Mouse (Mus musculus) midbrain, embryonic 14.5 days (tissue): Measurements from ENCODE around the gene Naif1. TPM values are rescaled to one million over a fixed set of nuclear protein-coding genes. Genes with fewer than 3 reads are reported as not detected.

Source experiments
- ATAC-seq: fragments of 200-750 bp; cut with Nextera tagmentation; 2 replicates; pipeline ENCODE4 v1.8.0; 2017; ENCODE audit warnings: moderate number of reproducible peaks, moderate library complexity; ENCODE audit not compliant: low FRiP score, low TSS enrichment
- DNase-seq: peaks from one replicate; pipeline ENCODE4 v3.0.0-alpha.2; 2015
- H3K27ac ChIP-seq: fragments of 300-500 bp; sonication (generic); replicated peaks from 2 replicates; pipeline ENCODE4 v1.5.1; 2014; ENCODE audit warnings: mild to moderate bottlenecking, low read depth, low read length, moderate library complexity
- H3K27me3 ChIP-seq: fragments of 300-500 bp; sonication (generic); 2 replicates; pipeline ENCODE4 v1.6.1; 2014; ENCODE audit warnings: low read length, control low read depth, mixed read lengths; ENCODE audit not compliant: control insufficient read depth, insufficient read depth
- H3K36me3 ChIP-seq: fragments of 300-500 bp; sonication (generic); 2 replicates; pipeline ENCODE4 v1.6.1; 2014; ENCODE audit warnings: low read length, control low read depth; ENCODE audit not compliant: control insufficient read depth, insufficient read depth
- H3K4me1 ChIP-seq: fragments of 300-500 bp; sonication (generic); 2 replicates; pipeline ENCODE4 v1.6.1; 2014; ENCODE audit warnings: mild to moderate bottlenecking, antibody characterized with exemption, low read length, control low read depth; ENCODE audit not compliant: control insufficient read depth, insufficient read depth
- H3K4me2 ChIP-seq: fragments of 300-500 bp; sonication (generic); 2 replicates; pipeline ENCODE4 v1.6.1; 2014; ENCODE audit warnings: mild to moderate bottlenecking, low read length, moderate library complexity
- H3K4me3 ChIP-seq: fragments of 300-500 bp; sonication (generic); replicated peaks from 2 replicates; pipeline ENCODE4 v1.5.1; 2014; ENCODE audit warnings: low read depth, low read length
- H3K9ac ChIP-seq: fragments of 300-500 bp; sonication (generic); replicated peaks from 2 replicates; pipeline ENCODE4 v1.6.1; 2014; ENCODE audit warnings: mild to moderate bottlenecking, low read length, moderate library complexity
- H3K9me3 ChIP-seq: fragments of 300-500 bp; sonication (generic); 2 replicates; pipeline ENCODE4 v1.6.1; 2016; ENCODE audit warnings: low read length, control low read depth, mixed read lengths; ENCODE audit not compliant: control insufficient read depth
- WGBS: fragments of 180-500 bp; shearing (Covaris S2); extraction: QIAGEN DNeasy Blood & Tissue Kit; methylation state at CpG from one replicate; pipeline ENCODE4 v1.1.7; 2014; 5-methylcytosine and 5-hydroxymethylcytosine counted together
- polyA plus RNA-seq: library from polyadenylated mRNA; unstranded; fragments of >200 nt; fragmentation: Nextera tagmentation; extraction: Ambion mirVana; gene quantifications from 2 replicates; pipeline ENCODE4 v1.2.1, GENCODE M21; 2014

Naif1 gene
- polyA plus RNA-seq, 1 experiment from 2014 or later, result 5.6 TPM

DNA sequence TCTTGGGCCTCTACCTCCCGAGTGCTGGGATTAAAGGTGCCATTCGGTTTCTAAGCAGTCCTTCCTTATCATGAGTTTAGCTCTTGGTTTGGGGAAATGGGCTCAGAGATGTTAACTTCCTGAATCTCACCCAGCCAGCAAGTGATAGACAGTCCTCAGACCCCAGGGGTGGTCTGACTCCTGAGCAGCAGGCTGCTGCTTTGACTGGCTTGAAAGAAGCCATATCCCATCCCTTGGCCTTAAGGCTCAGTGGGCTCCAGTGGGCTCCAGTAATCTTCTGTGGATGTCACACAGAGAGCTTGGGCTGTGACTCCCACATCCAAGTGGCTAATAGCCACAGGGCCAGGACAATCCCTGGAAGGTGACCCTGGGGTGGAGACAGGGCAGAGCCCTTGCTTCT lies 44.3 kb downstream of the Naif1 start:
- Histone ChIP-seq H3K4me2 (no peak overlapping the region), H3K27me3 (no peaks in the 10 kb centered on the region), H3K4me1 (no peaks in the 10 kb centered on the region), H3K27ac (no peak overlapping the region), H3K36me3 (no peaks in the 10 kb centered on the region), H3K9ac (no peak overlapping the region), H3K4me3 (no peak overlapping the region), H3K9me3 (no peaks in the 10 kb centered on the region)
- ATAC-seq (no peak), DNase-seq (no peak)
- WGBS, result 69% methylated on average over 2 of the region's 2 CpGs

- DNase-seq (no peak), ATAC-seq (no peak)
- 85% methylated on average over 20 of the region's 20 CpGs for WGBS
Measured at GRCm38 (mm10) chr2:32495185-32495726, 45.0 kb downstream of the Naif1 start.

DNA sequence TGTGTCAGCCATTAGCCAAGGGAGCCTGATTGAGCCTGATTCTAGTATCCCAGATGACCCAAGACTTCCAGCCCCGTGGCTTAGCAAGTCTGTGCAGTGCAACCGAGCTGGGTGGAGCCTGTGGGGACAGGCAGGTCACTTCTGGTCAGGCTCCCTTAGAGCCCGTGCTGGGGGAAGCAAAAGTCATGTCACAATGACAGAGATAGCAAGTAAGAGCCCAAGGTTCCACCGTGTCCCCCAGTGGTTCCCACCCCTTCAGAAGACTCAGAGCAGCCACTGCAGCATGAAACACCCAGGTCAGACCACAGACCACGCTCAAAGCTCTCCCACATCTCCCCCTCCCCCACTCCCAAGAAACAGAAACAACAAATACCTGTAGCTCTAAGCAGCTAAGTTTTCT lies 45.9 kb downstream of the Naif1 start:
- Histone ChIP-seq H3K4me1 (no peaks in the 10 kb centered on the region), H3K9ac (no peak overlapping the region), H3K27me3 (no peaks in the 10 kb centered on the region), H3K27ac (no peak overlapping the region), H3K4me3 (no peak overlapping the region), H3K4me2 (no peak overlapping the region), H3K36me3 (no peaks in the 10 kb centered on the region), H3K9me3 (no peaks in the 10 kb centered on the region)
- WGBS, result 70% methylated on average over 5 of the region's 5 CpGs
- DNase-seq, result no peak
- no peak for ATAC-seq

More at GRCm38 (mm10) chr2:32495185-32495726, 45.0 kb downstream of the Naif1 start:
- Histone ChIP-seq H3K27ac (no peak overlapping the region), H3K36me3 (no peaks in the 10 kb centered on the region), H3K4me3 (no peak overlapping the region), H3K27me3 (no peaks in the 10 kb centered on the region), H3K9ac (no peak overlapping the region), H3K9me3 (no peaks in the 10 kb centered on the region), H3K4me1 (no peaks in the 10 kb centered on the region), H3K4me2 (no peak overlapping the region)

DNA sequence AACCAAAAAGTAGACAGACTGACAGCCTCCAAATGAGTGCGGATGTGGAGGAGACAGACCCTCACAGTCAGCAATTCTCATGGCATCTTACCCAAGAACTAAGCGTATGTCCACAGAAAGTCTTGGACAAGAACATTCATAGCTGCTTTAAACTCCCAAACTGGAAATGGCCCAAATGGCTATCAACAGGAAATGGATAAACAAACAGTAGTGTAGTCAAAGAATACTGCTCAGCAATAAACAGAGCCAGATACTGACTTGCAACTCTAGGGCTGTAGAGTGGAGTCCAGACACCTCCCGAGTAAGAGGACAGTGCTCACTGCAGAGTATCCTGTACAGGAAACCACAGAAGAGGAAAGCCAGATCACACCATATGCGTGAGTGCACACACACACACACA lies 49.1 kb downstream of the Naif1 start:
- no peaks in the 10 kb centered on the region for H3K36me3 ChIP-seq
- DNase-seq, result no peak
- H3K9ac ChIP-seq, result no peak overlapping the region
- H3K27ac ChIP-seq, result no peak overlapping the region
- H3K9me3 ChIP-seq, result no peaks in the 10 kb centered on the region
- H3K4me2 ChIP-seq, result no peak overlapping the region
- H3K27me3 ChIP-seq, result no peaks in the 10 kb centered on the region
- H3K4me3 ChIP-seq, result no peak overlapping the region
- no peaks in the 10 kb centered on the region for H3K4me1 ChIP-seq
- ATAC-seq, result no peak
- 93% methylated on average over 4 of the region's 4 CpGs for WGBS

DNA sequence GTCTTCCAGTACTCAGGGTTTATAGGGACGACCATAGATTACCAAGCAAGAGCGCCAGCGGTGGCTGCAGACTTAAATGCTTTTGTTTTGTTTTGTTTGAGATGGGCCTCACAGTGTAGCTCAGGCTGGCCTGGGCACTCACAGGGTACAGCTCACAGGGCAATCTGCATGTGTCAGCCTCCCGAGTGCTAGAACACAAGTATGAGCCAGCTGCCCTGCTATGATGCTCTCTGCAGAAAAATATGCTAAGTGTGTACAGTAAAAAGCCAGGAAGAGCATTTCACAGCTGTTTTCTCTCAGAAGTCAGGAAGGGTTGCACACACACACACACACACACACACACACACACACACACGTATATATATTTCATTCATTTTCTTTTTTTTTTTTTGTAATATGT lies 50.2 kb downstream of the Naif1 start:
- H3K27ac ChIP-seq, result no peak overlapping the region
- ATAC-seq, result no peak
- H3K36me3 ChIP-seq, result no peaks in the 10 kb centered on the region
- no peaks in the 10 kb centered on the region for H3K9me3 ChIP-seq
- H3K4me2 ChIP-seq, result no peak overlapping the region
- H3K4me1 ChIP-seq, result no peaks in the 10 kb centered on the region
- H3K4me3 ChIP-seq, result no peak overlapping the region
- WGBS, result 76% methylated on average over 5 of the region's 5 CpGs
- H3K27me3 ChIP-seq, result no peaks in the 10 kb centered on the region
- no peak overlapping the region for H3K9ac ChIP-seq
- no peak for DNase-seq

GRCm38 (mm10) chr2:32501754-32502324 lies 51.6 kb downstream of the Naif1 start:
- no peak for ATAC-seq
- whole genome bisulfite sequencing, result 73% methylated on average over 5 of the region's 5 CpGs

DNA sequence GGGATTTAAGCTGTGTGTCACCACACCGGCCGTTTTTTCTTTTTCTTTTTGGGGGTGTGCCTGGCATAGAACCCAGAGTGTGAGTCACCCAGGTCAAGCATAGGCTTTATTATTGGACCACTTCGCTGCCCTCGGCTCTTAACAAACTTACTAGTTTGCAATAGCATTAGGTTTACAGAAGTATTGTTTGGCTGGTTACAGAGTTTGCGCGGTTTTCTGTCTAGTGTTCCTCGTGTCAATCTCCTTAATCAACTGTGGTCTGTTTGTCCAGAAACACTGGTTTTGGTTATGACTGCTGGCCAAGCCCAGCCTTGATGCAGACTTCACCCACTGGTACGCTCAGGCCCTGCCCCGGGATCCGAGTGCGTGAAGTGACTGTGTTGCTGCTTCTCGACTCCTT lies 52.6 kb downstream of the Naif1 start:
- no peak overlapping the region for H3K9ac ChIP-seq

More at GRCm38 (mm10) chr2:32501754-32502324, 51.6 kb downstream of the Naif1 start:
- no peaks in the 10 kb centered on the region for H3K4me1 ChIP-seq
- no peaks in the 10 kb centered on the region for H3K36me3 ChIP-seq
- no peaks in the 10 kb centered on the region for H3K9me3 ChIP-seq
- no peak overlapping the region for H3K4me2 ChIP-seq
- no peak for DNase-seq
- H3K9ac ChIP-seq, result no peak overlapping the region
- no peak overlapping the region for H3K27ac ChIP-seq
- H3K27me3 ChIP-seq, result no peaks in the 10 kb centered on the region
- no peak overlapping the region for H3K4me3 ChIP-seq

GRCm38 (mm10) chr2:32503588-32503987 lies 53.3 kb downstream of the Naif1 start:
- no peak overlapping the region for H3K4me2 ChIP-seq
- no peaks in the 10 kb centered on the region for H3K4me1 ChIP-seq
- H3K4me3 ChIP-seq, result no peak overlapping the region
- no peak for ATAC-seq
- no peak overlapping the region for H3K9ac ChIP-seq
- WGBS, result 80% methylated on average over 3 of the region's 3 CpGs
- no peak for DNase-seq
- H3K27ac ChIP-seq, result no peak overlapping the region
- H3K9me3 ChIP-seq, result no peaks in the 10 kb centered on the region
- H3K36me3 ChIP-seq, result no peaks in the 10 kb centered on the region
- H3K27me3 ChIP-seq, result no peaks in the 10 kb centered on the region

More for the DNA sequence above, 52.6 kb downstream of the Naif1 start:
- Histone ChIP-seq H3K4me2 (no peak overlapping the region), H3K27ac (no peak overlapping the region), H3K36me3 (no peaks in the 10 kb centered on the region), H3K9me3 (no peaks in the 10 kb centered on the region), H3K4me1 (no peaks in the 10 kb centered on the region), H3K4me3 (no peak overlapping the region), H3K27me3 (no peaks in the 10 kb centered on the region)
- WGBS, result 93% methylated on average over 12 of the region's 12 CpGs
- no peak for DNase-seq
- ATAC-seq, result no peak

DNA sequence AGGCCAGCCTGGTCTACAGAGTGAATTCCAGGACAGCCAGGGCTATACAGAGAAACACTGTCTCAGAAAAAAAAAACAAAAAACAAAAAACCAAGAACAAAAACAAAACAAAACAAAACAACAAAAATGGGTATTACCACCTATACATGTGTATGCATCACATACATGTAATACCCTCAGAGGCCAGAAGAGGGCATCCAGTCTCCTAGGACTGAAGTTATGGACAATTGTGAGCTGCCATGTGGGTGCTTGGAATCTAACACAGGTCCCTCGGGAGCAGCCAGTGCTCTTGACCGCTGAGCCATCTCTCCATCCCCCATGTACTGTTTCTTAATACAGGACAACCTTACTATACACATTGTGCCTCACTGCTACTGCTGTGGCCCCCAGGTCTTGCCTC lies 55.3 kb downstream of the Naif1 start:
- Histone ChIP-seq H3K4me2 (no peak overlapping the region), H3K27me3 (no peaks in the 10 kb centered on the region), H3K9ac (no peak overlapping the region), H3K9me3 (no peaks in the 10 kb centered on the region), H3K36me3 (no peaks in the 10 kb centered on the region), H3K4me1 (no peaks in the 10 kb centered on the region), H3K4me3 (no peak overlapping the region), H3K27ac (no peak overlapping the region)
- ATAC-seq, result no peak
- DNase-seq, result no peak
- 95% methylated on average over 2 of the region's 2 CpGs for WGBS
